Mouse (Mus musculus) CH12.LX (cell line): ENCODE measurements around the gene Iqcn. TPM values are rescaled to one million over a fixed set of nuclear protein-coding genes. Genes with fewer than 3 reads are reported as not detected.

Experiments
- DNase-seq: peaks from one replicate; pipeline ENCODE4 v3.0.0-alpha.2; 2013; ENCODE audit errors: extremely low read depth
- H3K27ac ChIP-seq: 2 replicates; pipeline ENCODE4 v1.5.1; 2012; ENCODE audit warnings: low read depth, mild to moderate bottlenecking, control low read depth, moderate library complexity; ENCODE audit not compliant: insufficient read depth
- H3K27me3 ChIP-seq: replicated peaks from 2 replicates; pipeline ENCODE3; 2012; ENCODE audit warnings: inconsistent platforms
- H3K36me3 ChIP-seq, 2 experiments: replicated peaks in 1 of 2; 2 replicates each; pipeline versions ENCODE3 to v1.6.1; 2012; ENCODE audit warnings: inconsistent platforms in 1 of 2, low read length in 1 of 2, mild to moderate bottlenecking in 1 of 2, mixed read lengths in 1 of 2, moderate library complexity in 1 of 2; ENCODE audit not compliant: control insufficient read depth in 1 of 2, insufficient read depth in 1 of 2
- H3K4me1 ChIP-seq, 2 experiments: 2 replicates each; pipeline ENCODE4 v1.6.1; 2012; ENCODE audit warnings: inconsistent platforms in 1 of 2, moderate library complexity in 1 of 2; ENCODE audit not compliant: insufficient read depth in 2 of 2, control insufficient read depth in 1 of 2
- H3K4me2 ChIP-seq: 2 replicates; pipeline ENCODE4 v1.6.1; 2012; ENCODE audit warnings: low read depth, mild to moderate bottlenecking, control low read depth; ENCODE audit not compliant: poor library complexity, insufficient read depth, severe bottlenecking
- H3K4me3 ChIP-seq, 3 experiments: fragments of 150-350 bp in 1 of 3; sonication (generic) in 1 of 3; replicated peaks in 1 of 3; 2 replicates each; pipeline versions ENCODE3 to v1.5.1; 2011 to 2012; ENCODE audit warnings: low read depth in 2 of 3, low read length in 2 of 3, mild to moderate bottlenecking in 2 of 3, moderate library complexity in 2 of 3, control low read depth in 1 of 3, improper control_type of control experiment in 1 of 3, inconsistent platforms in 1 of 3, mixed read lengths in 1 of 3; ENCODE audit not compliant: poor library complexity in 1 of 3
- H3K79me2 ChIP-seq: replicated peaks from 2 replicates; pipeline ENCODE4 v1.6.1; 2012; ENCODE audit warnings: mild to moderate bottlenecking, moderate library complexity; ENCODE audit not compliant: control insufficient read depth, poor library complexity, insufficient read depth, severe bottlenecking; ENCODE audit errors: extremely low read depth
- H3K9ac ChIP-seq: 2 replicates; pipeline ENCODE4 v1.6.1; 2012; ENCODE audit warnings: low read depth, mild to moderate bottlenecking, control low read depth, moderate library complexity; ENCODE audit not compliant: insufficient read depth
- H3K9me3 ChIP-seq: replicated peaks from 2 replicates; pipeline ENCODE3; 2012; ENCODE audit warnings: low read length, inconsistent platforms, mixed read lengths
- CHD1 ChIP-seq: IDR thresholded peaks from 2 replicates; pipeline ENCODE4 v1.6.1; 2012; ENCODE audit warnings: low read depth, low read length, improper control_type of control experiment, inconsistent platforms
- CHD2 ChIP-seq: IDR thresholded peaks from 2 replicates; pipeline ENCODE4 v1.6.1; 2011; ENCODE audit warnings: low read length, improper control_type of control experiment
- E2F4 ChIP-seq: IDR thresholded peaks from 2 replicates; pipeline ENCODE4 v1.6.1; 2011; ENCODE audit warnings: low read depth, low read length, improper control_type of control experiment; ENCODE audit not compliant: insufficient replicate concordance
- ELF1 ChIP-seq: IDR thresholded peaks from 2 replicates; pipeline ENCODE4 v1.6.1; 2014; ENCODE audit warnings: low read depth, mild to moderate bottlenecking, inconsistent platforms, low read length, improper control_type of control experiment
- EP300 ChIP-seq: IDR thresholded peaks from 2 replicates; pipeline ENCODE4 v1.6.1; 2011; ENCODE audit warnings: low read length, improper control_type of control experiment
- GABPA ChIP-seq: IDR thresholded peaks from 2 replicates; pipeline ENCODE4 v1.6.1; 2012; ENCODE audit warnings: low read depth, low read length, improper control_type of control experiment, inconsistent platforms; ENCODE audit not compliant: insufficient replicate concordance
- HCFC1 ChIP-seq: IDR thresholded peaks from 2 replicates; pipeline ENCODE4 v1.6.1; 2012; ENCODE audit warnings: low read depth, mild to moderate bottlenecking, inconsistent platforms, low read length, improper control_type of control experiment
- JUND ChIP-seq: conservative IDR thresholded peaks from 2 replicates; pipeline ENCODE4 v1.6.1; 2011; ENCODE audit warnings: low read depth, low read length, improper control_type of control experiment
- MAFK ChIP-seq: IDR thresholded peaks from 2 replicates; pipeline ENCODE4 v1.6.1; 2011; ENCODE audit warnings: low read length, improper control_type of control experiment; ENCODE audit not compliant: insufficient replicate concordance
- MAX ChIP-seq: IDR thresholded peaks from 2 replicates; pipeline ENCODE4 v1.6.1; 2011; ENCODE audit warnings: low read length, improper control_type of control experiment
- MAZ ChIP-seq: IDR thresholded peaks from 2 replicates; pipeline ENCODE4 v1.6.1; 2012; ENCODE audit warnings: low read depth, mild to moderate bottlenecking, inconsistent platforms, low read length, improper control_type of control experiment, moderate library complexity
- MEF2A ChIP-seq: IDR thresholded peaks from 2 replicates; pipeline ENCODE4 v1.6.1; 2014; ENCODE audit warnings: low read depth, mild to moderate bottlenecking, inconsistent platforms, low read length, improper control_type of control experiment, borderline replicate concordance
- MYC ChIP-seq: IDR thresholded peaks from 2 replicates; pipeline ENCODE4 v1.6.1; 2011; ENCODE audit warnings: low read depth, mild to moderate bottlenecking, improper control_type of control experiment, low read length
- NELFE ChIP-seq: IDR thresholded peaks from 2 replicates; pipeline ENCODE4 v1.6.1; 2011; ENCODE audit warnings: low read depth, low read length, improper control_type of control experiment
- NRF1 ChIP-seq: IDR thresholded peaks from 2 replicates; pipeline ENCODE4 v1.6.1; 2014; ENCODE audit warnings: low read depth, mild to moderate bottlenecking, inconsistent platforms, low read length, improper control_type of control experiment, moderate library complexity
- POLR2A ChIP-seq: IDR thresholded peaks from 2 replicates; pipeline ENCODE4 v1.6.1; 2011; ENCODE audit warnings: low read depth, mild to moderate bottlenecking, improper control_type of control experiment, low read length
- RAD21 ChIP-seq: IDR thresholded peaks from 2 replicates; pipeline ENCODE4 v1.6.1; 2011; ENCODE audit warnings: low read depth, mild to moderate bottlenecking, low read length, improper control_type of control experiment, moderate library complexity
- RCOR1 ChIP-seq: conservative IDR thresholded peaks from 2 replicates; pipeline ENCODE4 v1.6.1; 2012; ENCODE audit warnings: low read depth, mild to moderate bottlenecking, inconsistent platforms, low read length, improper control_type of control experiment
- SIN3A ChIP-seq: IDR thresholded peaks from 2 replicates; pipeline ENCODE4 v1.6.1; 2012; ENCODE audit warnings: low read length, improper control_type of control experiment, inconsistent platforms
- TBP ChIP-seq: conservative IDR thresholded peaks from 2 replicates; pipeline ENCODE4 v1.6.1; 2011; ENCODE audit warnings: low read depth, low read length, improper control_type of control experiment
- TCF12 ChIP-seq: IDR thresholded peaks from 2 replicates; pipeline ENCODE4 v1.6.1; 2014; ENCODE audit warnings: low read depth, mild to moderate bottlenecking, inconsistent platforms, low read length, improper control_type of control experiment
- USF1 ChIP-seq: IDR thresholded peaks from 2 replicates; pipeline ENCODE4 v1.6.1; 2014; ENCODE audit warnings: low read depth, mild to moderate bottlenecking, inconsistent platforms, low read length, improper control_type of control experiment
- USF2 ChIP-seq: conservative IDR thresholded peaks from 2 replicates; pipeline ENCODE4 v1.6.1; 2011; ENCODE audit warnings: low read depth, low read length, improper control_type of control experiment
- ZC3H11A ChIP-seq: IDR thresholded peaks from 2 replicates; pipeline ENCODE4 v1.6.1; 2012; ENCODE audit warnings: low read depth, mild to moderate bottlenecking, inconsistent platforms, low read length, improper control_type of control experiment
- ZKSCAN1 ChIP-seq: IDR thresholded peaks from 2 replicates; pipeline ENCODE4 v1.6.1; 2012; ENCODE audit warnings: low read depth, inconsistent platforms, low read length, improper control_type of control experiment, borderline replicate concordance
- ZNF384 ChIP-seq: IDR thresholded peaks from 2 replicates; pipeline ENCODE4 v1.6.1; 2012; ENCODE audit warnings: low read depth, low read length, improper control_type of control experiment, inconsistent platforms
- dilution Hi-C: fragments of 300-500 bp; cut with MboI; formaldehyde crosslinking; loops from 2 replicates; pipeline ENCODE4 v1.14.3; 2020; ENCODE audit warnings: low sequenced_read_pairs; ENCODE audit not compliant: extremely low pct_unique_long_range_greater_than_20kb, extremely low pct_ligation_motif_present
- in situ Hi-C: fragments of 300-500 bp; cut with MboI; formaldehyde crosslinking; loops from 3 replicates; pipeline ENCODE4 v1.14.3; 2019; ENCODE audit warnings: low sequenced_read_pairs, low pct_ligation_motif_present, low pct_unique_long_range_greater_than_20kb, mixed read lengths
- polyA plus RNA-seq: library from polyadenylated mRNA; unstranded; fragments of >175 nt; gene quantifications from 2 replicates; pipeline ENCODE4 v1.2.1, GENCODE M21; 2012; ENCODE audit warnings: low read depth; ENCODE audit not compliant: insufficient read length
- total RNA-seq, 2 experiments: library from RNA; depleted of rRNA; stranded (reverse); fragments of 300-350 nt in 1 of 2; fragments of >200 nt in 1 of 2; gene quantifications; 2 replicates each; pipeline ENCODE4 v1.2.3; 2012 to 2014

The Iqcn gene
- total and polyA plus RNA-seq, 3 experiments = 0.07 TPM; not detected in 2

DNA sequence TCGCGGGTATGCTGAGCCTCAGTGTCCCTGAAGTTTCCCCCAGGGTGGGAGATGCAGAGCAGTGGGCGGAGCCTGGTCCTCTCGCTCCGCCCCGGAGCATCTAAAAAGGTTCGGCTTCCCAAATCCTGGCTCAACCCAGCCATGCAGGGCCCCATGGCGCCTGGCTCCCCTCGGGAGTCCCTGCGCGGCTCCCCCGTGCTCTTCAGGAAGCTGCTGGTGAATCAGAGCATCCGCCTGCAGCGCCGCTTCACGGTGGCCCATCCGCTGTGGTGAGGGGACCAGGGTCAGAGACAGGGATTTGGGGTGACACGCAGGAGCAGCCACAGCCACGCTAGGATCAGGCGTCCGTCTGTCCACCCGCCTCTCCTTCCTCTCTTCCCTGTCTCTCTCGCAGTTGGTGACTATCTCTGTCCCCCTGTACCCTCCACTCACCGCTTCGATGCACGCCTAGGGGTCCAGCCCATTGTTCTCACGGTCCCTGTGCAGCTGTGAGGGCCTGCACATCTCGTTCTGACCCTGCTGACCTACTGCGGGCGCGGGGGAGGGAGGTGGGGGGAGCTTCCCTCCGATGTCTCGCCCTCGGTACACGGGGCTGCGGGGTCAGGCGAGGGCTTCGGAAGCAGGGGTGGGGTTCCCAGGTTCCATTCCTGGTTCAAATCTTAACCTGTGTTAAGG is 39.9 kb downstream of the Iqcn start:
- H3K9ac ChIP-seq = no peak overlapping the region
- H3K4me1 ChIP-seq = peaks cover 5 to 18% of the 10 kb centered on the region in 2 experiments; a peak in 3 of 4 replicates
- peaks cover 4 to 33% of the 10 kb centered on the region in 2 experiments for H3K36me3 ChIP-seq
- DNase-seq = no peak
- H3K79me2 ChIP-seq = no peaks in the 10 kb centered on the region
- TF ChIP-seq MAFK (no peak), MEF2A (no peak), USF1 (no peak), NELFE (no peak), TBP (no peak), MYC (no peak), GABPA (no peak), RAD21 (no peak), TCF12 (no peak), POLR2A (no peak), JUND (no peak), NRF1 (no peak), MAZ (no peak), RCOR1 (no peak), MAX (no peak), CHD1 (no peak), USF2 (no peak), HCFC1 (no peak)
- dilution Hi-C loops = no loop called here
- H3K27ac ChIP-seq = no peak overlapping the region
- H3K4me3 ChIP-seq = no peak overlapping the region
- in situ Hi-C loops = no loop called here
- H3K9me3 ChIP-seq = no peaks in the 10 kb centered on the region
- H3K27me3 ChIP-seq = no peaks in the 10 kb centered on the region
- no peak overlapping the region for H3K4me2 ChIP-seq

DNA sequence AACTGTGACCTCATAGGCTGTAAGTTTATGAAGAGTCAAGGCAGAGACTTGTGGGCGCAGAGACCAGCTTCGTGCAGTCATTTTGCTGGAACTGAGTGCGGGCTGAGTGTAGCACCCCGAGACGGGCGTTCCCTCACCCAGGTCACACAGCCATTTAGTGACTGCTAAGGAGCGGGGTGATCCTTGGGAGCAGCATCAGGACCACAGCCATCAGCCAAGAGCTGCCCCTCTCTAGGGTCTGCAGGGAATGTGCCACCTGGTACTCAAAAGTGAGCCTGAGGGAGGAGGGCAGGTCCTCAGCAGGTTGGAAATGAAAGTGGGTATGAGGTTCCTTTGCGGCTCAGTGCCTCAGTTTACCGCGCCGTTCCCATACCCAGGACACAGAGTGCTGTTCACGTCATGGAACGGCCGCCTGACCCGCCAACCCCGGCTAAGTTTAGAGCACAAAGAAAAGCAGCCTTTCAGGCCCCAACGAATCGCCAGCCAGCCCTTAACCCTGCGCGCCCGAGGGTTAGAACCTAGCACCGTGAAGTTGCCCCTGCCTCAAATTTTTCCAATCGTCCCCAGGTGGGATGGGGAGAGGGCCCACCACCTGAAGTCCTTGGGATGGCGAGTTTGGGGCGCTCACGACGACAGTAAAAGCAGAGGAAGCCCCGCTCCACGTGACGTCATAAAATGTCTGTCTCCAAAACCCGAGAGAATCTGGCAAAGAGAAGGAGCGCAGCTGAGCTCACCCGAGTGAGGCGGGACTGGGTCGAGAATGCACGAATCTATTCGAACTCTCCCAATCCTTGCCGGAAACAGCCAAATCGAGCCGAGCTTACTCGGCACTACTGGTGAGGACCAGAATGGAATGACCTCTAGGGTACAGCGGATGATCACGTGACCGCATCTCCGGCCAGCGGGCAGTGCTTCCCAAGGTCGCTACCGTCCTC is 40.7 kb downstream of the Iqcn start:
- no peak overlapping the region for H3K9ac ChIP-seq

More for the DNA sequence above, 40.7 kb downstream of the Iqcn start:
- Histone ChIP-seq H3K4me1 (peaks cover 5 to 16% of the 10 kb centered on the region in 2 experiments; a peak in 3 of 4 replicates), H3K27me3 (no peaks in the 10 kb centered on the region)
- dilution Hi-C loops = no loop called here
- in situ Hi-C loops = no loop called here
- no peak for TF ChIP-seq E2F4
- no peak for TF ChIP-seq ELF1
- no peak for TF ChIP-seq EP300
- no peak for TF ChIP-seq ZKSCAN1
- TF ChIP-seq TBP = no peak
- no peak for TF ChIP-seq SIN3A
- no peak for TF ChIP-seq ZNF384
- no peak for TF ChIP-seq CHD2
- TF ChIP-seq ZC3H11A = no peak
- TF ChIP-seq JUND = no peak
- TF ChIP-seq, all 38 proteins: peak for 0
- no peak overlapping the region for H3K4me2 ChIP-seq
- H3K4me3 ChIP-seq = no peak overlapping the region
- H3K79me2 ChIP-seq = no peaks in the 10 kb centered on the region
- H3K27ac ChIP-seq = no peak overlapping the region
- no peaks in the 10 kb centered on the region for H3K9me3 ChIP-seq
- DNase-seq = no peak
- H3K36me3 ChIP-seq = peaks cover 4 to 40% of the 10 kb centered on the region in 2 experiments
